Mouse (Mus musculus) liver, postnatal 0 days (tissue): ENCODE results near the gene Fam19a3. TPM values are rescaled to one million over a fixed set of nuclear protein-coding genes. Genes with fewer than 3 reads are reported as not detected.
A peak's percentile ranks its signal among the peaks of the same experiment; 100 is the strongest.
"Not testable (repeated sequence)": the region's sequence is repeated elsewhere in the genome, so short reads cannot be mapped to it uniquely, and the experiment has no call there.

ENCODE experiments used
- ATAC-seq: fragments of 200-750 bp; cut with Nextera tagmentation; 2 replicates; pipeline ENCODE4 v1.8.0; 2017; ENCODE audit warnings: mild to moderate bottlenecking, moderate library complexity
- DNase-seq: peaks from one replicate; pipeline ENCODE4 v3.0.0-alpha.2; 2016
- H3K27ac ChIP-seq: fragments of 300-500 bp; sonication (generic); 2 replicates; pipeline ENCODE4 v1.5.1; 2014; ENCODE audit warnings: antibody characterized with exemption, moderate library complexity, mild to moderate bottlenecking, low read depth
- H3K27me3 ChIP-seq: fragments of 300-500 bp; sonication (generic); 2 replicates; pipeline ENCODE4 v1.6.1; 2014; ENCODE audit warnings: low read length, control low read depth, mixed read lengths; ENCODE audit not compliant: insufficient read depth
- H3K36me3 ChIP-seq: fragments of 300-500 bp; sonication (generic); replicated peaks from 2 replicates; pipeline ENCODE4 v1.6.1; 2014; ENCODE audit warnings: mild to moderate bottlenecking, control low read depth, low read length, moderate library complexity, mixed read lengths; ENCODE audit not compliant: insufficient read depth
- H3K4me1 ChIP-seq: fragments of 300-500 bp; sonication (generic); 2 replicates; pipeline ENCODE4 v1.6.1; 2014; ENCODE audit warnings: antibody characterized with exemption, mild to moderate bottlenecking, control low read depth; ENCODE audit not compliant: insufficient read depth
- H3K4me2 ChIP-seq: fragments of 300-500 bp; sonication (generic); 2 replicates; pipeline ENCODE4 v1.6.1; 2014; ENCODE audit warnings: low read depth, mild to moderate bottlenecking, low read length, moderate library complexity, mixed read lengths
- H3K4me3 ChIP-seq: fragments of 300-500 bp; sonication (generic); 2 replicates; pipeline ENCODE4 v1.5.1; 2014; ENCODE audit warnings: low read depth, low read length
- H3K9ac ChIP-seq: fragments of 300-500 bp; sonication (generic); replicated peaks from 2 replicates; pipeline ENCODE4 v1.6.1; 2014; ENCODE audit warnings: mild to moderate bottlenecking, moderate library complexity
- H3K9me3 ChIP-seq: fragments of 300-500 bp; sonication (generic); 2 replicates; pipeline ENCODE4 v1.6.1; 2016; ENCODE audit warnings: mild to moderate bottlenecking, control low read depth, low read length, mixed read lengths
- CTCF ChIP-seq: sonication (generic); IDR thresholded peaks from 2 replicates; pipeline ENCODE4 v1.5.1; 2016; ENCODE audit warnings: antibody characterized with exemption, low read depth
- EP300 ChIP-seq: IDR thresholded peaks from 2 replicates; pipeline ENCODE4 v1.6.1; 2016; ENCODE audit warnings: antibody characterized with exemption, low read depth, mild to moderate bottlenecking
- whole genome bisulfite sequencing: fragments of 180-500 bp; shearing (Covaris S2); extraction: QIAGEN DNeasy Blood & Tissue Kit; methylation state at CpG from one replicate; pipeline ENCODE4 v1.1.7; 2014; ENCODE audit not compliant: insufficient replicate concordance; 5-methylcytosine and 5-hydroxymethylcytosine counted together
- polyA plus RNA-seq: library from polyadenylated mRNA; unstranded; fragments of >200 nt; fragmentation: Nextera tagmentation; extraction: Ambion mirVana; gene quantifications from 2 replicates; pipeline ENCODE4 v1.2.1, GENCODE M21; 2015

Fam19a3 gene
- polyA plus RNA-seq, 1 experiment from 2014 or later: not detected

DNA sequence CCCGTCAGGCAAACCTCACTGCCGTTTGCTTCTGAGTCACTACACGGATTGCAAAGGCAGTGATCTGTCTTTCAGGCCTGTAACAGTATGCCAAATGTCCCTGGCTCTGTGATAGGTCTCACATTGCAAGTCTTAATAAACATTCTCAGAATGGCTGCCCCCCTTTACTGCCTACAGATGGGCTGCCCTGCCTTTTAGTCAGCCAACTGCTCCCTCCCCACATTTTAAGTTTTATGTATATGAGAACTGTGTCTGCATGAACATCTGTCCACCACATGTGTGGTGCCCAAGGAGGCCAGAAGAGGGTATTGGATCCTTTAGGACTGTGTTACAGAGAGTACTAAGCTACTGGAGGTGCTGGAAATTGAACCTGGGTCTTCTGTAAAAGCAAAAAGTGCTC is 10.7 kb downstream of the Fam19a3 start:
- WGBS: 77% methylated on average over 3 of the region's 3 CpGs
- Histone ChIP-seq H3K9me3 (no peaks in the 10 kb centered on the region), H3K9ac (no peak overlapping the region), H3K27ac (no peak overlapping the region), H3K4me1 (no peaks in the 10 kb centered on the region), H3K27me3 (peaks cover 9% of the 10 kb centered on the region; the same call in 1 of the 2 replicates), H3K36me3 (no peaks in the 10 kb centered on the region), H3K4me2 (no peak overlapping the region), H3K4me3 (no peak overlapping the region)
- no peak for TF ChIP-seq EP300
- no peak for TF ChIP-seq CTCF
- no peak for ATAC-seq
- no peak for DNase-seq

DNA sequence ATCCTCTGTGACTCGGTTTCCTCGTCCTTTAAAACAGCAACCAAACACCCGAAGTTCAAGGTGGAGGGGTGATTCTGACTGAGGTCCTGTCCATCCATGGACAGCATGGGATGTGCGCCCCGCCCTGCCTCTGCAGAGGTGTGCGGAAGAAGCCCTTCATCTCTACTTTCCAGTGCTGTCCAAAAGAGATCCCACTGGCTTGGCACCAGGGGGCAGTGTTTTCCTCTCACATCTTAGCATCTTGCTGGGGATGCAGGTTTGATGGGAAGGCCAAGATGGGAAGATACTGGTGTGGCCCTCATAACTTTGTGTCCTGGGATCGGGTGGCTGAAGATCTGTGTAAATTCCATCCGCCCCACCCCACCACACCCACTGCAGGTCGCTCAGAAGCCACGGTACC is 11.6 kb downstream of the Fam19a3 start:
- Histone ChIP-seq H3K9ac (no peak overlapping the region), H3K27me3 (0 out of 2 replicates have a peak, but pooled peaks cover 4% of the 10 kb centered on the region), H3K4me2 (no peak overlapping the region), H3K9me3 (no peaks in the 10 kb centered on the region), H3K27ac (no peak overlapping the region), H3K4me1 (no peaks in the 10 kb centered on the region), H3K36me3 (no peaks in the 10 kb centered on the region), H3K4me3 (no peak overlapping the region)
- DNase-seq: peak; percentile 61
- ATAC-seq: 0 out of 2 replicates have a peak, but pooled peaks have one; percentile 33
- 54% methylated on average over 10 of the region's 10 CpGs for WGBS
- TF ChIP-seq EP300 (no peak), CTCF (peak; percentile 80)

DNA sequence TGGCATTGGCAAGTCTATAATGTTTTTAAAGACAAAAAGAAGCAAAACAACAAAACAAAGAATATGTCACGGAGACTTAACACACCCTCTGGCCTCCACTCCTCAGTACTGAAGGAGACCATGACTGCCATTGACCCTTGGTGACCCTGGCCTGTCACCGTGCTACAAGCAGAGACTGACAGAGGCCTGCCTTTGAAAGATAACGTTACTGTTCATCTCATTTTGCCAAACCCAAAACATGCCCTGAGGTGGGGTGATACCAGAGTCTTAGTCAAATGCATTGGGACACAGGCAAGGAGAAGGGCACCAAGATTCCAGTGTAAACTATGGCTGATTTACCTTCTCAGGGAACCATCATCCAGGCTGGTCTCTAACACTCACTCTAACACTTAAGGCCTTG is 12.5 kb downstream of the Fam19a3 start:
- DNase-seq (no peak), ATAC-seq (no peak)
- no peaks in the 10 kb centered on the region for H3K36me3 ChIP-seq
- TF ChIP-seq EP300: no peak
- no peak for TF ChIP-seq CTCF
- no peak overlapping the region for H3K9ac ChIP-seq
- 54% methylated on average over 3 of the region's 3 CpGs for WGBS
- no peak overlapping the region for H3K4me3 ChIP-seq
- no peaks in the 10 kb centered on the region for H3K4me1 ChIP-seq
- H3K27me3 ChIP-seq: 0 out of 2 replicates have a peak, but pooled peaks cover 4% of the 10 kb centered on the region
- no peak overlapping the region for H3K4me2 ChIP-seq
- no peaks in the 10 kb centered on the region for H3K9me3 ChIP-seq
- no peak overlapping the region for H3K27ac ChIP-seq

DNA sequence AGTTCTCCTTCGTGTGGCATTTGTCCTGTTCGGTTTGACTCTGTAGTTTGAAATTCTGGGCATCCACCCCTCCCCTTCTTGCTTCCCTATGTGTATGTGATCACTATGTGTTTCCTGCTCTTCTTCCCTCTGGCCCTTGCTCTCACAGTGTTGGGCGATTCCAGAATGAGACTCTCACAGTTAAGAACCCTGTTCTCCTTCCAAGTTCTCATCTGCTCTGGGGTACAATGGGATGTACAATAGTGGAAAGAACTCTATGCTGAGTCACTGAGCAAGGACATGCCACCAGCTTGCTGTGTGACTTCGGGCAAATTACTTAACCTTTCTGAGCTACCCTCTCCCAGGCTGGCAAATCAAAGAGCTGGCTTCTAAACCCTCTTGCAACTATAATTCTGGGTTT is 13.9 kb downstream of the Fam19a3 start:
- WGBS: 58% methylated on average over 4 of the region's 4 CpGs
- DNase-seq: no peak
- no peak overlapping the region for H3K4me3 ChIP-seq
- no peak overlapping the region for H3K9ac ChIP-seq
- no peak overlapping the region for H3K27ac ChIP-seq
- H3K4me2 ChIP-seq: no peak overlapping the region
- H3K9me3 ChIP-seq: no peaks in the 10 kb centered on the region
- no peak for ATAC-seq
- TF ChIP-seq EP300: no peak
- TF ChIP-seq CTCF: no peak
- no peaks in the 10 kb centered on the region for H3K36me3 ChIP-seq
- no peaks in the 10 kb centered on the region for H3K4me1 ChIP-seq
- 0 out of 2 replicates have a peak, but pooled peaks cover 1% of the 10 kb centered on the region for H3K27me3 ChIP-seq

DNA sequence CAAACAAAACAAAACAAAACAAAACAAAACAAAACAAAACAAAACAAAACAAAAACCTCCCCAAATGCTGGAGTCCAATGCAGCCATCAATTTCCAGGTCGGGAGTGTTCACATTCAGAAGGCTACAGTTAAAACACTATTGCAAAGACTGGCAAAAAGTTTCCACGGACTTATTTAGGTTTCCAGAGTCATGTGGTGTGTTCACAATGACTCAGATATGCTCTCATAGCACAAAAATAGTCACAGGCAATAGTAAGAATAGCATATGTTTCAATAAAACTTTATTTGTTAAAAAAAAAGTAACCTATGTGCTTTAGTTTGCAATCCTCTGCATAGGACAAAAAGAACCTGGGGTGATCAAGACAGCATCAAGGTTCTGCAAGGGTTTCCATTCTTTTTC is 14.5 kb downstream of the Fam19a3 start:
- no peak overlapping the region for H3K27ac ChIP-seq
- TF ChIP-seq EP300 (no peak), CTCF (no peak)
- H3K4me3 ChIP-seq: no peak overlapping the region
- 51% methylated on average over 2 of the region's 2 CpGs for WGBS
- H3K9ac ChIP-seq: no peak overlapping the region
- no peaks in the 10 kb centered on the region for H3K36me3 ChIP-seq
- H3K4me1 ChIP-seq: peaks cover under 1% of the 10 kb centered on the region; the same call in 1 of the 2 replicates
- ATAC-seq (no peak), DNase-seq (no peak)
- no peaks in the 10 kb centered on the region for H3K9me3 ChIP-seq
- no peak overlapping the region for H3K4me2 ChIP-seq
- H3K27me3 ChIP-seq: no peaks in the 10 kb centered on the region

DNA sequence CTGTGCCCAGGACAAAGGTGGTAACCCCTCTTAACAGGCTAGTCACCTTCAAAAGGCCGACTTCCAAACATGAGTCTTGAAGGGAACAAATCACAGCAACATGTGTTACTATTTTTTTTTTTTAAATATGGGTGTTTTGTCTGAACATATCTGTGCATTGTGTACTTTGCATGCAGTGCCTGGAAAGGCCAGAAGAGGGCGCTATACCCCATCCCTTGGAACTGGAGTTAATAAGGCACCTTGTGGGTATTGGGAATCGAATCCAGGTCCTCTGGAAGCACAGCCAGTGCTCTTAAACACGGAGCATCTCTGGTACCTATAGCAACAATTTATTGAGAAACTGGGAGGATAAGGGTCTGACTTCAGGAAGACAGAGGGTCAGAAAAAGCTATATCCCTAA is 16.6 kb downstream of the Fam19a3 start:
- TF ChIP-seq EP300 (no peak), CTCF (peak; percentile 78)
- 19% methylated on average over 4 of the region's 4 CpGs for WGBS

DNA sequence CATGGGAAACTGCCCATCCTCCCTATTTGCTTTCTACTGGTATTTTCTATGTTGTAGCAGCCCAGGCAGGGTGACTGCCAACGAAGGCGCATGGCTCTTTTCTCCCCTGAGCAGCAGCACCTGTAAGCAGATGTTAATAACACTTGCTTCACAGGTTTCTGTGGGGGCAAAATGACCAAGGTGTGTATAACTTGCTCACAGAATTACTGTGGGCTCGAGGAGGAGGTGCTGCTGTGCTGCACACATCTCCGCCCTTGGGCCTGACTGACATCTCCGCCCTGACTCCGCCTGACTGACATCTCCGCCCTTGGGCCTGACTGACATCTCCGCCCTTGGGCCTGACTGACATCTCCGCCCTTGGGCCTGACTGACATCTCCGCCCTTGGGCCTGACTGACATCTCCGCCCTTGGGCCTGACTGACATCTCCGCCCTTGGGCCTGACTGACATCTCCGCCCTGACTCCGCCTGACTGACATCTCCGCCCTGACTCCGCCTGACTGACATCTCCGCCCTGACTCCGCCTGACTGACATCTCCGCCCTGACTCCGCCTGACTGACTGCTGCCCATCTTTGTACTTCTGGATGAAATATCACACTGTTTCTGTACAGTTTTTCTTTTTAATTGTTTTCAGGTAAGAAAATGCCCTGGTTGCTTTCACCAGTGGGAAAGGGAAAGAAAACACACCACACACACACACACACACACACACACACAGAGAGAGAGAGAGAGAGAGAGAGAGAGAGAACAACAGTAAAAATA is 19.4 kb downstream of the Fam19a3 start:
- 29% methylated on average over 19 of the region's 20 CpGs for WGBS
- H3K4me3 ChIP-seq, H3K27me3 ChIP-seq, H3K36me3 ChIP-seq, H3K27ac ChIP-seq, H3K9me3 ChIP-seq, H3K9ac ChIP-seq: not testable (repeated sequence)
- ATAC-seq (peak; percentile 54; the same call in 1 of the 2 replicates), DNase-seq (peak; percentile 33)
- Histone ChIP-seq H3K4me1 (peaks cover 15% of the 10 kb centered on the region), H3K4me2 (peak overlapping the region; percentile 52)

More for the DNA sequence above, 16.6 kb downstream of the Fam19a3 start:
- DNase-seq (peak; percentile 63), ATAC-seq (no peak)
- Histone ChIP-seq H3K4me3 (no peak overlapping the region), H3K9me3 (no peaks in the 10 kb centered on the region), H3K9ac (no peak overlapping the region), H3K4me2 (no peak overlapping the region), H3K36me3 (no peaks in the 10 kb centered on the region), H3K4me1 (peaks cover 7% of the 10 kb centered on the region; the same call in 1 of the 2 replicates), H3K27me3 (no peaks in the 10 kb centered on the region), H3K27ac (no peak overlapping the region)
